Mouse (Mus musculus) hindbrain, postnatal 0 days (tissue): ENCODE results near the gene B3galt1. TPM values are rescaled to one million over a fixed set of nuclear protein-coding genes. Genes with fewer than 3 reads are reported as not detected.

Source experiments
- ATAC-seq: fragments of 200-750 bp; cut with Nextera tagmentation; 2 replicates; pipeline ENCODE4 v1.8.0; 2017; ENCODE audit warnings: mild to moderate bottlenecking, moderate TSS enrichment, moderate library complexity
- DNase-seq: peaks from one replicate; pipeline ENCODE4 v3.0.0-alpha.2; 2015; ENCODE audit warnings: low spot score
- H3K27ac ChIP-seq: fragments of 300-500 bp; sonication (generic); 2 replicates; pipeline ENCODE4 v1.5.1; 2014; ENCODE audit warnings: mild to moderate bottlenecking
- H3K27me3 ChIP-seq: fragments of 300-500 bp; sonication (generic); 2 replicates; pipeline ENCODE4 v1.6.1; 2014; ENCODE audit warnings: low read length, mixed read lengths; ENCODE audit not compliant: insufficient read depth
- H3K36me3 ChIP-seq: fragments of 300-500 bp; sonication (generic); 2 replicates; pipeline ENCODE4 v1.6.1; 2014; ENCODE audit warnings: low read length, mixed read lengths; ENCODE audit not compliant: insufficient read depth
- H3K4me1 ChIP-seq: fragments of 300-500 bp; sonication (generic); 2 replicates; pipeline ENCODE4 v1.6.1; 2014; ENCODE audit warnings: antibody characterized with exemption, low read length, mixed read lengths; ENCODE audit not compliant: insufficient read depth
- H3K4me2 ChIP-seq: fragments of 300-500 bp; sonication (generic); 2 replicates; pipeline ENCODE4 v1.6.1; 2014; ENCODE audit warnings: low read depth, mild to moderate bottlenecking, low read length, moderate library complexity, mixed read lengths
- H3K4me3 ChIP-seq: fragments of 300-500 bp; sonication (generic); 2 replicates; pipeline ENCODE4 v1.5.1; 2014; ENCODE audit warnings: low read length
- H3K9ac ChIP-seq: fragments of 300-500 bp; sonication (generic); replicated peaks from 2 replicates; pipeline ENCODE4 v1.6.1; 2014; ENCODE audit warnings: mild to moderate bottlenecking, low read length, moderate library complexity, mixed read lengths
- H3K9me3 ChIP-seq: fragments of 300-500 bp; sonication (generic); 2 replicates; pipeline ENCODE4 v1.6.1; 2016; ENCODE audit warnings: low read length, mixed read lengths
- CTCF ChIP-seq: IDR thresholded peaks from 2 replicates; pipeline ENCODE4 v1.5.1; 2016; ENCODE audit warnings: antibody characterized with exemption, control low read depth, low read depth
- WGBS: fragments of 180-500 bp; shearing (Covaris S2); extraction: QIAGEN DNeasy Blood & Tissue Kit; methylation state at CpG from one replicate; pipeline ENCODE4 v1.1.7; 2014; 5-methylcytosine and 5-hydroxymethylcytosine counted together
- polyA plus RNA-seq: library from polyadenylated mRNA; unstranded; fragments of >200 nt; fragmentation: Nextera tagmentation; extraction: Ambion mirVana; gene quantifications from 2 replicates; pipeline ENCODE4 v1.2.1, GENCODE M21; 2015
- total RNA-seq: library from RNA; depleted of rRNA; stranded (reverse); fragments of >200 nt; gene quantifications from 2 replicates; pipeline ENCODE4 v1.2.3, GENCODE M21; 2014

B3galt1 gene
- total and polyA plus RNA-seq, 2 experiments from 2014 or later: 11.5 to 51.3 TPM

GRCm38 (mm10) chr2:67957561-67957960 is 391.9 kb downstream of the B3galt1 start:
- no peak overlapping the region for H3K27ac ChIP-seq
- DNase-seq (no peak), ATAC-seq (no peak)
- no peaks in the 10 kb centered on the region for H3K36me3 ChIP-seq
- TF ChIP-seq CTCF: no peak
- no peaks in the 10 kb centered on the region for H3K9me3 ChIP-seq
- H3K9ac ChIP-seq: no peak overlapping the region
- H3K4me2 ChIP-seq: no peak overlapping the region
- H3K4me3 ChIP-seq: no peak overlapping the region
- no peaks in the 10 kb centered on the region for H3K27me3 ChIP-seq
- WGBS: 79% methylated on average over 2 of the region's 2 CpGs
- H3K4me1 ChIP-seq: no peaks in the 10 kb centered on the region

- WGBS: 73% methylated on average over 2 of the region's 2 CpGs
- H3K9ac ChIP-seq: no peak overlapping the region
- H3K4me3 ChIP-seq: no peak overlapping the region
- H3K4me1 ChIP-seq: no peaks in the 10 kb centered on the region
- no peak for TF ChIP-seq CTCF
- ATAC-seq (no peak), DNase-seq (no peak)
- no peaks in the 10 kb centered on the region for H3K9me3 ChIP-seq
- no peaks in the 10 kb centered on the region for H3K27me3 ChIP-seq
- no peak overlapping the region for H3K27ac ChIP-seq
- no peak overlapping the region for H3K4me2 ChIP-seq
- no peaks in the 10 kb centered on the region for H3K36me3 ChIP-seq
Observed at GRCm38 (mm10) chr2:67960711-67961110, 395.0 kb downstream of the B3galt1 start.

- Histone ChIP-seq H3K4me1 (no peaks in the 10 kb centered on the region; the same call in 1 of the 2 replicates), H3K9me3 (no peaks in the 10 kb centered on the region), H3K4me3 (no peak overlapping the region), H3K9ac (no peak overlapping the region), H3K27me3 (no peaks in the 10 kb centered on the region), H3K27ac (no peak overlapping the region), H3K4me2 (no peak overlapping the region), H3K36me3 (no peaks in the 10 kb centered on the region)
- ATAC-seq (no peak), DNase-seq (no peak)
- no peak for TF ChIP-seq CTCF
Observed at GRCm38 (mm10) chr2:67968812-67969211, 403.1 kb downstream of the B3galt1 start.

- Histone ChIP-seq H3K27me3 (no peaks in the 10 kb centered on the region), H3K9me3 (no peaks in the 10 kb centered on the region), H3K27ac (no peak overlapping the region), H3K4me3 (no peak overlapping the region), H3K9ac (no peak overlapping the region), H3K4me1 (no peaks in the 10 kb centered on the region; the same call in 1 of the 2 replicates), H3K4me2 (no peak overlapping the region), H3K36me3 (no peaks in the 10 kb centered on the region)
- WGBS: 69% methylated on average over 7 of the region's 7 CpGs
- DNase-seq (no peak), ATAC-seq (no peak)
- TF ChIP-seq CTCF: no peak
Observed at GRCm38 (mm10) chr2:67971091-67971490, 405.4 kb downstream of the B3galt1 start.

GRCm38 (mm10) chr2:67971576-67971975 is 405.9 kb downstream of the B3galt1 start:
- H3K4me2 ChIP-seq: no peak overlapping the region
- no peaks in the 10 kb centered on the region for H3K36me3 ChIP-seq
- no peak overlapping the region for H3K27ac ChIP-seq
- no peak for ATAC-seq
- H3K27me3 ChIP-seq: no peaks in the 10 kb centered on the region
- TF ChIP-seq CTCF: no peak
- no peak overlapping the region for H3K4me3 ChIP-seq
- no peaks in the 10 kb centered on the region; the same call in 1 of the 2 replicates for H3K4me1 ChIP-seq
- H3K9me3 ChIP-seq: no peaks in the 10 kb centered on the region
- peak; percentile 20 for DNase-seq
- WGBS: 72% methylated on average over 6 of the region's 6 CpGs
- H3K9ac ChIP-seq: no peak overlapping the region

GRCm38 (mm10) chr2:67975764-67976163 is 410.1 kb downstream of the B3galt1 start:
- TF ChIP-seq CTCF: no peak
- Histone ChIP-seq H3K9me3 (no peaks in the 10 kb centered on the region), H3K4me1 (no peaks in the 10 kb centered on the region; the same call in 1 of the 2 replicates), H3K27me3 (no peaks in the 10 kb centered on the region), H3K27ac (no peak overlapping the region), H3K9ac (no peak overlapping the region), H3K36me3 (no peaks in the 10 kb centered on the region), H3K4me2 (no peak overlapping the region), H3K4me3 (no peak overlapping the region)
- no peak for DNase-seq
- ATAC-seq: no peak

- no peak for TF ChIP-seq CTCF
Observed at GRCm38 (mm10) chr2:67976488-67976887, 410.8 kb downstream of the B3galt1 start.

More at GRCm38 (mm10) chr2:67976488-67976887, 410.8 kb downstream of the B3galt1 start:
- Histone ChIP-seq H3K4me2 (no peak overlapping the region), H3K9me3 (no peaks in the 10 kb centered on the region), H3K9ac (no peak overlapping the region), H3K4me3 (no peak overlapping the region), H3K27me3 (no peaks in the 10 kb centered on the region), H3K36me3 (no peaks in the 10 kb centered on the region), H3K27ac (no peak overlapping the region), H3K4me1 (no peaks in the 10 kb centered on the region; the same call in 1 of the 2 replicates)
- ATAC-seq: no peak
- WGBS: 96% methylated on average over 4 of the region's 4 CpGs
- no peak for DNase-seq
